Mouse (Mus musculus) olfactory bulb, adult 2 months (tissue): ENCODE results near the gene Cdc42bpb.

Experiments
- CTCF ChIP-seq: fragments of 200-500 bp; IDR thresholded peaks from 2 replicates; pipeline ENCODE4 v1.5.1; 2012; ENCODE audit warnings: low read depth, mild to moderate bottlenecking, low read length, moderate library complexity; ENCODE audit not compliant: insufficient read depth
- POLR2A ChIP-seq: fragments of 200-500 bp; IDR thresholded peaks from 2 replicates; pipeline ENCODE4 v1.6.1; 2012; ENCODE audit warnings: mild to moderate bottlenecking, low read depth, low read length, moderate library complexity; ENCODE audit not compliant: insufficient read depth

- TF ChIP-seq CTCF (no peak), POLR2A (no peak)
Observed at GRCm38 (mm10) chr12:111378812-111379211, 1.3 kb upstream of the Cdc42bpb start.
